Mouse (Mus musculus) kidney, embryonic 15.5 days (tissue): ENCODE data around the gene Bcar1. TPM values are rescaled to one million over a fixed set of nuclear protein-coding genes. Genes with fewer than 3 reads are reported as not detected.

Experiments
- ATAC-seq: fragments of 200-750 bp; cut with Nextera tagmentation; replicated peaks from 2 replicates; pipeline ENCODE4 v1.8.0; 2017; ENCODE audit warnings: moderate TSS enrichment; ENCODE audit not compliant: low FRiP score
- H3K27ac ChIP-seq: fragments of 300-500 bp; sonication (generic); 2 replicates; pipeline ENCODE4 v1.5.1; 2015; ENCODE audit warnings: mild to moderate bottlenecking, inconsistent platforms
- H3K27me3 ChIP-seq: fragments of 300-500 bp; sonication (generic); 2 replicates; pipeline ENCODE4 v1.6.1; 2015; ENCODE audit warnings: inconsistent platforms
- H3K36me3 ChIP-seq: fragments of 300-500 bp; sonication (generic); 2 replicates; pipeline ENCODE4 v1.6.1; 2015; ENCODE audit warnings: inconsistent platforms
- H3K4me1 ChIP-seq: fragments of 300-500 bp; sonication (generic); 2 replicates; pipeline ENCODE4 v1.6.1; 2015; ENCODE audit warnings: inconsistent platforms
- H3K4me2 ChIP-seq: fragments of 300-500 bp; sonication (generic); 2 replicates; pipeline ENCODE4 v1.6.1; 2015; ENCODE audit warnings: moderate library complexity, mild to moderate bottlenecking, inconsistent platforms
- H3K4me3 ChIP-seq: fragments of 300-500 bp; sonication (generic); replicated peaks from 2 replicates; pipeline ENCODE4 v1.5.1; 2015; ENCODE audit warnings: mild to moderate bottlenecking, inconsistent platforms
- H3K9ac ChIP-seq: fragments of 300-500 bp; sonication (generic); 2 replicates; pipeline ENCODE4 v1.6.1; 2015; ENCODE audit warnings: mild to moderate bottlenecking, inconsistent platforms
- H3K9me3 ChIP-seq: fragments of 300-500 bp; sonication (generic); replicated peaks from 2 replicates; pipeline ENCODE4 v1.6.1; 2016; ENCODE audit warnings: inconsistent platforms
- WGBS: fragments of 180-500 bp; shearing (Covaris S2); methylation state at CpG from one replicate; pipeline ENCODE4 v1.1.7; 2015; ENCODE audit warnings: mixed read lengths; 5-methylcytosine and 5-hydroxymethylcytosine counted together
- polyA plus RNA-seq: library from polyadenylated mRNA; unstranded; fragments of >200 nt; fragmentation: Nextera tagmentation; extraction: Ambion mirVana; gene quantifications from 2 replicates; pipeline ENCODE4 v1.2.1, GENCODE M21; 2015

The Bcar1 gene
- polyA plus RNA-seq, 1 experiment from 2014 or later, result 53.8 TPM

GRCm38 (mm10) chr8:111709223-111709622 lies 34.4 kb downstream of the Bcar1 start:
- peak; percentile 68 for ATAC-seq
- Histone ChIP-seq H3K36me3 (peaks cover 57% of the 10 kb centered on the region), H3K27ac (peak overlapping the region; percentile 90), H3K4me3 (no peak overlapping the region), H3K4me2 (no peak overlapping the region), H3K27me3 (no peaks in the 10 kb centered on the region), H3K4me1 (peaks cover 26% of the 10 kb centered on the region), H3K9ac (no peak overlapping the region), H3K9me3 (no peaks in the 10 kb centered on the region)
- WGBS, result 61% methylated on average over 1 of the region's 1 CpGs

GRCm38 (mm10) chr8:111708265-111708664 lies 35.3 kb downstream of the Bcar1 start:
- no peak overlapping the region for H3K9ac ChIP-seq
- ATAC-seq, result peak; percentile 31; the same call in 1 of the 2 replicates
- H3K4me3 ChIP-seq, result no peak overlapping the region
- peak overlapping the region; percentile 90 for H3K27ac ChIP-seq
- peaks cover 26% of the 10 kb centered on the region for H3K4me1 ChIP-seq
- peaks cover 48% of the 10 kb centered on the region for H3K36me3 ChIP-seq
- H3K4me2 ChIP-seq, result no peak overlapping the region
- H3K9me3 ChIP-seq, result no peaks in the 10 kb centered on the region
- 60% methylated on average over 6 of the region's 6 CpGs for WGBS
- no peaks in the 10 kb centered on the region for H3K27me3 ChIP-seq

DNA sequence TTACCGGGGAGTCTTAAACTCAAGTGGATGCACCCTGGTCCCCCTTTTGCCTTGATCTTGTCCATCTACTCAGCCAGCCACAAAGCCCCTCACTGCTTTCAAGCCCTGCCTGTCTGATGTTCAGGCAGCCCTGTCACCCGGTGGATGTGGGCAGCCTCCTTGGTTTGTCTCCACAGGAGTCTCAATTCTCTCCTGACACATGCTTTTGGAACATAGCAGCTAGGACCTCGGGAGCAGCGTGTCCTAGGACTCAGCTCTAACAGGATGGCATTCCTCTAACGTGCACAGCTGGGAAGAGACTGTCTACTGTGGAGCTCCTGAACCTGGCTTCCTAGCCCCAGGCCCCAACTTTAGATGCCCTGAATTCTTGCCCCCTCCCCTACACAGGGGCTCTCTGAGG lies 37.9 kb downstream of the Bcar1 start:
- H3K4me2 ChIP-seq, result no peak overlapping the region
- H3K36me3 ChIP-seq, result peaks cover 22% of the 10 kb centered on the region
- no peak for ATAC-seq
- H3K4me3 ChIP-seq, result no peak overlapping the region
- peaks cover 26% of the 10 kb centered on the region for H3K4me1 ChIP-seq
- no peak overlapping the region for H3K27ac ChIP-seq
- no peaks in the 10 kb centered on the region for H3K9me3 ChIP-seq
- H3K9ac ChIP-seq, result no peak overlapping the region
- no peaks in the 10 kb centered on the region for H3K27me3 ChIP-seq
- WGBS, result 68% methylated on average over 5 of the region's 5 CpGs

DNA sequence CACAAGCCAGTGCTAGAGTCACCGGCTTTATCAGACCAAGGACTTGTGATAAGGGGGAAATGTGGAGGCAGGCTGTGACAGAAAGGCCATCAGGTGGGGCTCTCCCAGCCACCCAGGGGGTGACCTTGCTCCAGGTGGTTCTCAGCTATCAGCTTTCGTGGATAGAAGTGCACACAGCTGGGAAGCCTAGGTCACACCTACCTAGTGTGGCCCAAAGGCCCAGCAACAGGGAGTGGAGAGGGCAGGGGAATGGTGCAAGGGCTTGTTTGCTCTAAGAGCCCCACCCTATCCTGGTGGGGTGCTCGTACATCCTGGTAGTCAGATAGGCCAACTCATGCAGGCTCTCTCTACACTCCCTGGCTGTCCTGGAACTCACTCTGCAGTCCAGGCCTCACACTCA lies 38.4 kb downstream of the Bcar1 start:
- no peak for ATAC-seq
- no peak overlapping the region for H3K27ac ChIP-seq
- WGBS, result 65% methylated on average over 3 of the region's 3 CpGs

DNA sequence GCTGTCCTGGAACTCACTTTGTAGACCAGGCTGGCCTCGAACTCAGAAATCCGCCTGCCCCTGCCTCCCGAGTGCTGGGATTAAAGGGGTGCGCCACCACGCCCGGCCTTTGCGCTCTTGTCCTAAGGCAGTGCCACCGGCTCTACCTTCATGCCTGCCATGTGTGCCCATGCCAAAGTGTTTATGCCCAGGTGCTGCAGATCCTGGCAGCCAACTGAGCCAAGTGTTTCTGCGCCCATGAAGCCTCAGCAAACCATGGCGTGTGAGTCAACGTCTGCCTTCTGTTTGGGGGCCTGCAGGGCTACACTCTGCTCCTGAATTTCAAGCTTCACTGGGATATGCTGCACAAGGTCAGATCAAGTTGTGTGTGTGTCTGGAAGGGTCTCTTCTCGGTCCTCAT lies 39.0 kb downstream of the Bcar1 start:
- no peak overlapping the region for H3K4me2 ChIP-seq
- H3K27ac ChIP-seq, result no peak overlapping the region
- H3K4me1 ChIP-seq, result peaks cover 19% of the 10 kb centered on the region
- H3K4me3 ChIP-seq, result no peak overlapping the region
- 91% methylated on average over 12 of the region's 12 CpGs for WGBS
- no peaks in the 10 kb centered on the region for H3K9me3 ChIP-seq
- no peak for ATAC-seq
- H3K36me3 ChIP-seq, result peaks cover 11% of the 10 kb centered on the region
- H3K27me3 ChIP-seq, result no peaks in the 10 kb centered on the region
- no peak overlapping the region for H3K9ac ChIP-seq

More for the DNA sequence above, 38.4 kb downstream of the Bcar1 start:
- H3K36me3 ChIP-seq, result peaks cover 17% of the 10 kb centered on the region
- H3K4me2 ChIP-seq, result no peak overlapping the region
- H3K27me3 ChIP-seq, result no peaks in the 10 kb centered on the region
- H3K4me1 ChIP-seq, result peaks cover 26% of the 10 kb centered on the region
- no peak overlapping the region for H3K4me3 ChIP-seq
- no peaks in the 10 kb centered on the region for H3K9me3 ChIP-seq
- H3K9ac ChIP-seq, result no peak overlapping the region

DNA sequence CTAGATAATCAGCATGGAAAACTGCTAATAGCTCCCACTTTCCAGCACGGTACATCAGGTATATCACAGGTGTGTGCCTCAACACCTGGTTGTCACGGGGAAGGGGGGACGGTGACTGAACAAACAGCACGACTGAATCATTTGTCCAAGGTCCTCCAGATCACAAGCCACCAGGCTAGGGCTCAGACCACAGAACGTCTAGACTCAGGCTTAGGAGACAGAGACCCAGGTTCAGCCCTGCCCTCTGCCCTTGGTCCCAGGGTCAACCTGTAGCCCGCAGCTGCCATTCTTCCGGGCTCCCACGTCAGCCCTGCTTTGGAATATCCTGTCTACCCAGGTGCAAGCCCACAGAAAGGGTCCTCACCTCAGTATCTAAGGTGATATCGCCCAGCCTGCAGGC lies 42.2 kb downstream of the Bcar1 start:
- Histone ChIP-seq H3K9me3 (no peaks in the 10 kb centered on the region), H3K27me3 (no peaks in the 10 kb centered on the region), H3K4me2 (no peak overlapping the region), H3K4me1 (peaks cover 5% of the 10 kb centered on the region; the same call in 1 of the 2 replicates), H3K9ac (no peak overlapping the region), H3K27ac (no peak overlapping the region), H3K4me3 (no peak overlapping the region), H3K36me3 (no peaks in the 10 kb centered on the region)
- no peak for ATAC-seq
- WGBS, result 77% methylated on average over 9 of the region's 9 CpGs

DNA sequence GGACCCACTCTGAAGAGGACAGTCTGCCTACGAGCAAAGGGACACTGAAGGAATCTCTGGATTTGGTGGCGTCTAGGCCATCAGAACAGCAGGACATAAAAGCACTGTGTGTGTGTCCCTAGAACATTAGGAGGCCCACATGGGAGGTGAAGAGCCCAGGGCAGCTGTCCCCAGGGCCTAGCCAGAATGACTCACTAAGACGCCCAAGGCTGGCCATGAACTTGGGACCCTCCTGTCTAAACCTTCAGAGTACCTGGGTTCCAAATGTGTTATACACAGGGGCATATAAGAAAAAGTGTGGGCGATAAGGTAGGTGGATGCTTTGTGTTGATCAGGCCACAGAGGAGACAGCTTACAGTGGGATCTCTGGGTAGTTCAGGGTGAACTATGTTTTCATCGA lies 42.9 kb downstream of the Bcar1 start:
- H3K4me2 ChIP-seq, result no peak overlapping the region
- H3K36me3 ChIP-seq, result no peaks in the 10 kb centered on the region
- no peak overlapping the region for H3K27ac ChIP-seq
- no peaks in the 10 kb centered on the region for H3K27me3 ChIP-seq
- H3K9me3 ChIP-seq, result no peaks in the 10 kb centered on the region
- no peak overlapping the region for H3K9ac ChIP-seq
- 90% methylated on average over 5 of the region's 5 CpGs for WGBS
- no peak for ATAC-seq
- no peak overlapping the region for H3K4me3 ChIP-seq
- H3K4me1 ChIP-seq, result peaks cover 5% of the 10 kb centered on the region; the same call in 1 of the 2 replicates

DNA sequence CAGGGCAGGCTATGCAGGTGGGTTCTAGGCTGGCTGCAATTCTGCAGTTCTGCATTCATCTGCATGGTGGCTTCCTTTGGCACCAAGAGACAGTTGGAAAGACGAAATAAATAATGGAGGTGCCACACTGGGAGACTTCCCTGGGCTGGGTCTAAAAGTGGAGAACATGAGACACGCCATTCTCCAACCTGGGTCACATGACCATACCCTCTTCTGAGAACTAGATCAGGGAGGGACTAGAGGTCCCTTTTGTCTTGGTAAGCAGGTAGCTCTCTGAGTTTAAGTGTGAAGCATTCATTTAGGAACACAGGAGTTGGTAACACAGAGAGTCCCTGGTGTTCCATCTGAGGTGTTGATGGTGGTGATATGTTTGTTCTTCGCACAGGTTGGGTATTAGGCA lies 43.4 kb downstream of the Bcar1 start:
- no peak for ATAC-seq
- 78% methylated on average over 3 of the region's 3 CpGs for WGBS
- Histone ChIP-seq H3K9me3 (no peaks in the 10 kb centered on the region), H3K4me3 (no peak overlapping the region), H3K36me3 (no peaks in the 10 kb centered on the region), H3K4me2 (no peak overlapping the region), H3K27me3 (no peaks in the 10 kb centered on the region), H3K27ac (no peak overlapping the region), H3K9ac (no peak overlapping the region), H3K4me1 (peaks cover 3% of the 10 kb centered on the region; the same call in 1 of the 2 replicates)

DNA sequence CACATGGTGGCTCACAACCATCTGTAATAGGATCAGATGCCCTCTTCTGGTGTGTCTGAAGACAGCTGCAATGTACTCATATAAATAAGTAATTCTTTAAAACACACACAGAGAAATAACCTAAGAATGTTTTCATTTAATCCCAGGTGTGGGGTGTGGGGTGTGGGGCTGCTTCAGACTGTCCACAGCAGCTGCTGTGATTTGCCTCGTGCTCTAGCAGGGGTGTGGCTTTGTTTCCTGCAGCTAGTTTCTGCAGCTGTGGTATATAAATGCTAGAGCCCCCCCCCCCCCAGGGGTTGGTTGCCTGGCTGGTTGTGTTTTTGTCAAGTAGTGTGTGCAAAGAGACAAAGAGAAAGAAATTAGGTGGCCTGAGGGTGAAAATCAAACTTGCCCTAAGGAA lies 44.6 kb downstream of the Bcar1 start:
- no peaks in the 10 kb centered on the region for H3K36me3 ChIP-seq
- no peak for ATAC-seq
- WGBS, result 13% methylated on average over 1 of the region's 1 CpGs

DNA sequence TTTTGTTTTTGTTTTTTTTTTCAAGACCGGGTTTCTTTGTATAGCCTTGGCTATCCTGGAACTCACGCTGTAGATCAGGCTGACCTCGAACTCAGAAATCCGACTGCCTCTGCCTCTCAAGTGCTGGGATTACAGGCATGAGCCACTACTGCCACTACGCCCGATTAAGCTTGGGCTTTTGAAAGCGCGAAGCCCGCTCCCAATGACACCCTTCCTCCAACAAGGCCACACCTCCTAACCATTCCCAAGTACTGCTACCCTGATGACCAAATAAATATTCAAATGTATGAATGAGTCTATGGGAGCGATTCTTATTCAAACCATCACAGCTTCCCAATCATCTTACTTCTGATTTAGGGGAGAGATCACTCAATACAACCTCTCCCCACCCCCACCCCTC lies 46.0 kb downstream of the Bcar1 start:
- Histone ChIP-seq H3K27me3 (no peaks in the 10 kb centered on the region), H3K9ac (no peak overlapping the region), H3K4me3 (no peak overlapping the region), H3K36me3 (no peaks in the 10 kb centered on the region), H3K9me3 (no peaks in the 10 kb centered on the region), H3K4me2 (no peak overlapping the region), H3K27ac (no peak overlapping the region), H3K4me1 (peaks cover 8% of the 10 kb centered on the region)
- 82% methylated on average over 10 of the region's 10 CpGs for WGBS
- ATAC-seq, result no peak

More for the DNA sequence above, 44.6 kb downstream of the Bcar1 start:
- no peak overlapping the region for H3K9ac ChIP-seq
- no peak overlapping the region for H3K4me3 ChIP-seq
- H3K27ac ChIP-seq, result no peak overlapping the region
- no peaks in the 10 kb centered on the region for H3K4me1 ChIP-seq
- H3K4me2 ChIP-seq, result no peak overlapping the region
- H3K27me3 ChIP-seq, result no peaks in the 10 kb centered on the region
- no peaks in the 10 kb centered on the region for H3K9me3 ChIP-seq

DNA sequence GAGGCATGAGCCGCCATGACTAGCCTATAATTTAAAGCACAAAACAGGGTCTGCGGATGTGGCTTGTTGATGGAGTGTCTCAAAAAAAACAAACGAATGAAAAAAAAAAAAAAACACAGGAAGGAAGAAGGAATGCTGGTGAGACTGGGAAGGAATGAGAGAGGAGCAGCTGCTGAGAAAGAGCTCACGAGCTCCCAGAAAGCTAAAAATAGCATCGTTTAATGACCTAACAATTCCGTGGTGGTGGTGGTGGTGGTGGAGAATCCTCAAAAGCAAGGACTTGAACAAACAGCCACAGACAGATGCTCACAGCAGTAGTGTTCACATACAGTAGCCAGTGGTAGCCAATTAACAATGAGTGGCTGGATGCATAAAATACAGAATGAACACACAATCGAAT lies 48.2 kb downstream of the Bcar1 start:
- Histone ChIP-seq H3K27ac (0 out of 2 replicates have a peak overlapping the region, but pooled peaks have one; percentile 16), H3K4me2 (no peak overlapping the region), H3K4me1 (peaks cover 8% of the 10 kb centered on the region), H3K9ac (no peak overlapping the region), H3K27me3 (no peaks in the 10 kb centered on the region), H3K9me3 (no peaks in the 10 kb centered on the region), H3K36me3 (no peaks in the 10 kb centered on the region), H3K4me3 (no peak overlapping the region)
- 47% methylated on average over 7 of the region's 7 CpGs for WGBS
- ATAC-seq, result no peak

- H3K4me1 ChIP-seq, result peaks cover 8% of the 10 kb centered on the region
- peak overlapping the region; percentile 28; the same call in 1 of the 2 replicates for H3K27ac ChIP-seq
- H3K4me3 ChIP-seq, result no peak overlapping the region
- no peak overlapping the region for H3K4me2 ChIP-seq
- WGBS, result 41% methylated on average over 6 of the region's 6 CpGs
- no peaks in the 10 kb centered on the region for H3K36me3 ChIP-seq
- H3K27me3 ChIP-seq, result no peaks in the 10 kb centered on the region
- H3K9me3 ChIP-seq, result no peaks in the 10 kb centered on the region
- H3K9ac ChIP-seq, result no peak overlapping the region
- 0 out of 2 replicates have a peak, but pooled peaks have one; percentile 46 for ATAC-seq
Measured at GRCm38 (mm10) chr8:111693261-111693741, 50.3 kb downstream of the Bcar1 start.

DNA sequence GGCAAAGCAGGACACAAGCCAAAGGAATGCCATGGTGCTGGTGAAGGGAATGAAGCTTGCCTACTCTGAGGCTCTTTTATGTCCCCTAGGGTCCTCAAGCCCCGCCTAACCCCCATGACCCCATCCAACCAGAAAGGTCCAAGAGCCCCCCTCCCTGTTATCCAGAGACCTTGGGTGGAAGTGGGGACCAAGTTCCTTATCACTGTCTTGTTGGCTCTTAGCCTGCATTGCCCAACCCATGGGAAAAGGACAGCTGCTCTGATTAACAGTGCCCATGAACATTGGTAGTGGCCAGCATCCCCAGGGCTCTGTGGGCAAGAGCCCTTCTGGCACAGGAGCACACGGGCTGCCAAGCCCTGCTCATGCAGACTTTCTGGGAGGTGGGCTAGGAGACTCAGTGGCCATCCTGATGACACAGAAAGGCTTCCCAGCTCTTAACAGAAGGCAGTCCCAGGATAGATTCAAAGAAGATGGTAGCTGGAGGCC lies 52.6 kb downstream of the Bcar1 start, which contains the start of gene Ctrb1:
Gene Ctrb1 (minus strand): TSS at position 51 of the 486 bp plus-strand sequence.
- no peak for ATAC-seq

More for the DNA sequence above, 52.6 kb downstream of the Bcar1 start, which contains the start of gene Ctrb1:
- peaks cover 8% of the 10 kb centered on the region for H3K4me1 ChIP-seq
- no peak within 1 kb of the TSS for H3K9ac ChIP-seq
- 80% methylated on average over 2 of the region's 2 CpGs for WGBS
- no peak within 1 kb of the TSS for H3K4me2 ChIP-seq
- H3K9me3 ChIP-seq, result no peaks in the 10 kb centered on the region
- H3K27me3 ChIP-seq, result no peaks in the 10 kb centered on the region
- no peak within 1 kb of the TSS for H3K27ac ChIP-seq
- H3K36me3 ChIP-seq, result no peaks in the 10 kb centered on the region
- no peak within 1 kb of the TSS for H3K4me3 ChIP-seq
